Mouse (Mus musculus) myocyte (in vitro differentiated cells): Measurements from ENCODE around the gene Omt2a.
"Not testable (repeated sequence)": the region's sequence is repeated elsewhere in the genome, so short reads cannot be mapped to it uniquely, and the experiment has no call there.

Experiments used
- MAX ChIP-seq: IDR thresholded peaks from one replicate; pipeline ENCODE4 v1.6.1; 2011; ENCODE audit warnings: low read depth, mild to moderate bottlenecking, control low read depth
- TCF12 ChIP-seq: IDR thresholded peaks from one replicate; pipeline ENCODE4 v1.6.1; 2011; ENCODE audit warnings: mild to moderate bottlenecking, control low read depth; ENCODE audit not compliant: poor library complexity, insufficient read depth, severe bottlenecking

DNA sequence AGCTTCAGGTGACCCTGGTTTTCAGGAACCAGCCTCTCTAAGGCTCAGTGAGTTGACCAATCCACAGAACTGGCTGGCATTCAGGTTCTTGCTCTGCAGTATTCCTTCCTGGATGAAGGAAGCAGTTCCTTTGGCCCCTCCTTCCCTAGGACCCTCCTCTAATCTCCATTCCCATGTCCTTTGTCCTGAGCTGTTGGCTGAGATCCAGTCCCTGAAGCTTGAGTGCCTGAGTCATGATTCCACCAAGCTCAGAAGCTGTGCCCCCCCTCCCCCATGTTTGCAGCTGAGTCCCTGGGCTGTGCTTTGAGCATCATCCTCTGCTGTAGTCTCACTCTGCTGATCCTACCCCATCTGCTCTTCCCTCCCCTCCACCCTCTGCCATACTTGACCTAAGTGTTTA is 22.5 kb upstream of the Omt2a start:
- not testable (repeated sequence) for TF ChIP-seq TCF12, MAX
